Mouse (Mus musculus) heart, postnatal 0 days (tissue): ENCODE data around the gene Mcts2. TPM values are rescaled to one million over a fixed set of nuclear protein-coding genes. Genes with fewer than 3 reads are reported as not detected.

Source experiments
- ATAC-seq: fragments of 200-750 bp; cut with Nextera tagmentation; 2 replicates; pipeline ENCODE4 v1.8.0; 2017; ENCODE audit warnings: low read depth, moderate number of reproducible peaks, moderate library complexity; ENCODE audit not compliant: insufficient read depth
- DNase-seq: peaks from one replicate; pipeline ENCODE4 v3.0.0-alpha.2; 2016; ENCODE audit warnings: low spot score
- H3K27ac ChIP-seq: fragments of 300-500 bp; sonication (generic); 2 replicates; pipeline ENCODE4 v1.5.1; 2014; ENCODE audit warnings: low read depth, mild to moderate bottlenecking
- H3K27me3 ChIP-seq: fragments of 300-500 bp; sonication (generic); 2 replicates; pipeline ENCODE4 v1.6.1; 2014; ENCODE audit warnings: low read length, mixed read lengths; ENCODE audit not compliant: control insufficient read depth, insufficient read depth
- H3K36me3 ChIP-seq: fragments of 300-500 bp; sonication (generic); replicated peaks from 2 replicates; pipeline ENCODE4 v1.6.1; 2014; ENCODE audit warnings: low read length, mixed read lengths; ENCODE audit not compliant: control insufficient read depth, insufficient read depth
- H3K4me1 ChIP-seq: fragments of 300-500 bp; sonication (generic); 2 replicates; pipeline ENCODE4 v1.6.1; 2014; ENCODE audit warnings: antibody characterized with exemption; ENCODE audit not compliant: control insufficient read depth, insufficient read depth
- H3K4me2 ChIP-seq: fragments of 300-500 bp; sonication (generic); 2 replicates; pipeline ENCODE4 v1.6.1; 2014; ENCODE audit warnings: low read depth, mild to moderate bottlenecking, low read length, moderate library complexity
- H3K4me3 ChIP-seq: fragments of 300-500 bp; sonication (generic); 2 replicates; pipeline ENCODE4 v1.5.1; 2014; ENCODE audit warnings: low read depth, low read length
- H3K9ac ChIP-seq: fragments of 300-500 bp; sonication (generic); replicated peaks from 2 replicates; pipeline ENCODE4 v1.6.1; 2014; ENCODE audit warnings: low read depth, low read length, mixed read lengths
- H3K9me3 ChIP-seq: fragments of 300-500 bp; sonication (generic); replicated peaks from 2 replicates; pipeline ENCODE4 v1.6.1; 2016; ENCODE audit warnings: low read length; ENCODE audit not compliant: control insufficient read depth
- CTCF ChIP-seq: IDR thresholded peaks from 2 replicates; pipeline ENCODE4 v1.5.1; 2016; ENCODE audit warnings: antibody characterized with exemption, control low read depth, low read depth
- EP300 ChIP-seq: IDR thresholded peaks from 2 replicates; pipeline ENCODE4 v1.6.1; 2016; ENCODE audit warnings: antibody characterized with exemption, low read depth
- WGBS: fragments of 180-500 bp; shearing (Covaris S2); extraction: QIAGEN DNeasy Blood & Tissue Kit; methylation state at CpG from one replicate; pipeline ENCODE4 v1.1.7; 2014; 5-methylcytosine and 5-hydroxymethylcytosine counted together
- polyA plus RNA-seq: library from polyadenylated mRNA; unstranded; fragments of >200 nt; fragmentation: Nextera tagmentation; extraction: Ambion mirVana; gene quantifications from 2 replicates; pipeline ENCODE4 v1.2.1, GENCODE M21; 2015
- total RNA-seq: library from RNA; depleted of rRNA; stranded (reverse); fragments of >200 nt; gene quantifications from 2 replicates; pipeline ENCODE4 v1.2.3, GENCODE M21; 2014; ENCODE audit warnings: low replicate concordance

Gene Mcts2
- total and polyA plus RNA-seq, 2 experiments from 2014 or later: 6.5 to 31.6 TPM

DNA sequence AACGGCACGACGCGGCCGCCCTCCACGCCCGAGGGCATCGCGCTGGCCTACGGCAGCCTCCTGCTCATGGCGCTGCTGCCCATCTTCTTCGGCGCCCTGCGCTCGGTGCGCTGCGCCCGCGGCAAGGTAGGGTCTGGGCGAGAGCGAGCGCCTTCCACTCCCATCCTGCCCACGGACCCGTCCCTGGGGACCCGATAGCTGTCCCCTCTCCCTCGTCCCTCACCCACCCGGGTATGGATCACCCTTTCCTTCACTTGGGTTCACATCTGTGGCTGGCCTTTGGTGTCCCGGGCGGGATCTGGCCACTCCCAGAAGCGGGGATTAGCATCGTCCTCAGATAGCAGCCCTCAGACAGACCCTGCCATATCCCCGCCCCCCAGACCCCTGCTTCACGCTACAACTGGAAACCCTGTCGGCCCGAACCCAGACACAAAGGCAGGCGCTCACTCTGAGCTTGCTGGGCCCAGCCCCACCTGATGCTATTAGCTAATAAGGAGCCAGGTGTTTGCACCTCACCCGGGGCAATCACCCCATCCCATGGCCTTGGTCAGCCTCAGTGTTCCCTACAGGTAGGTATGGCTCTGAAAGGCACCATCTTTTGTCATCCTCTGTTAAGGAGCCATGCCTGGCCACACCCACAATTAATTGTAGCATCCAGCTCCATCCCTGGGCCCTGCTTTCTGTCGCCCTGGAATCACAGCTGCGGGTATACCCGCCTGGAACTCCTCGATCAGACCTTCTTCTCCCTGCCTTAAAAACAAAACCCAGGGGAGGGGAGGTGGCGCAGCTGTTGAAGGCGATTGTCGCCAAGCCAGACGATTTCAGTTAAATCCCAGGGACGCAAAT lies 17.0 kb upstream of the Mcts2 start:
- TF ChIP-seq CTCF (no peak), EP300 (no peak)
- DNase-seq (no peak), ATAC-seq (peak; percentile 62)
- no peaks in the 10 kb centered on the region for H3K9me3 ChIP-seq
- 1% methylated on average over 46 of the region's 46 CpGs for WGBS
- H3K4me1 ChIP-seq: peaks cover 25% of the 10 kb centered on the region
- H3K27ac ChIP-seq: peak overlapping the region; percentile 87
- H3K36me3 ChIP-seq: no peaks in the 10 kb centered on the region; the same call in 1 of the 2 replicates
- H3K4me3 ChIP-seq: peak overlapping the region; percentile 86
- H3K27me3 ChIP-seq: no peaks in the 10 kb centered on the region
- H3K4me2 ChIP-seq: peak overlapping the region; percentile 89
- peak overlapping the region; percentile 76 for H3K9ac ChIP-seq

- H3K4me1 ChIP-seq: peaks cover 25% of the 10 kb centered on the region
- DNase-seq: no peak
Measured at GRCm38 (mm10) chr2:152670983-152671641, 15.7 kb upstream of the Mcts2 start.

DNA sequence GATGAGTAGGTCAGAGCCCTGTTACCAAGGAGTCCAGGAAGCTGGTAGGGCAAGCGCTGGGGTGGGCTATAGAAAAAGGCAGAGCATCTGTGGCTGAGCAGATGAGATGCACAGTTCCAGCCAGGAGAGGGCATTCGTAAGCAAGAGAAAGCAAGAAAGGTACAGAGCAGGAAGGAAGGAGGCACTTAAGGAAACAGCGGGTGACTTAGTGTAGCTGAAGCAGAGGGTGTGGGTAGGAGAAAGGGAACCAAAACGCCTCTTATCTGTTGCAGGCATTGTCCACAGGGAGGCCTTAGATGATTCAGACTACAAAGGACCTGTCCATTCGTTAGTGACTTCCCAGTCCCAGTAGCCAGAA lies 15.2 kb upstream of the Mcts2 start:
- Histone ChIP-seq H3K36me3 (peaks cover 17% of the 10 kb centered on the region), H3K4me1 (peaks cover 25% of the 10 kb centered on the region), H3K27me3 (no peaks in the 10 kb centered on the region), H3K4me2 (peak overlapping the region; percentile 89), H3K27ac (peak overlapping the region; percentile 37; the same call in 1 of the 2 replicates), H3K9ac (peak overlapping the region; percentile 76), H3K9me3 (no peaks in the 10 kb centered on the region), H3K4me3 (peak overlapping the region; percentile 86)
- TF ChIP-seq EP300 (no peak), CTCF (peak; percentile 46)
- no peak for ATAC-seq
- DNase-seq: peak; percentile 39
- 19% methylated on average over 5 of the region's 5 CpGs for WGBS

More at GRCm38 (mm10) chr2:152670983-152671641, 15.7 kb upstream of the Mcts2 start:
- peak overlapping the region; percentile 89 for H3K4me2 ChIP-seq
- ATAC-seq: no peak
- no peak for TF ChIP-seq EP300
- peak overlapping the region; percentile 86 for H3K4me3 ChIP-seq
- peak overlapping the region; percentile 37; the same call in 1 of the 2 replicates for H3K27ac ChIP-seq
- H3K9ac ChIP-seq: peak overlapping the region; percentile 76
- 35% methylated on average over 9 of the region's 9 CpGs for WGBS
- H3K36me3 ChIP-seq: peaks cover 12% of the 10 kb centered on the region
- no peaks in the 10 kb centered on the region for H3K27me3 ChIP-seq
- H3K9me3 ChIP-seq: no peaks in the 10 kb centered on the region

DNA sequence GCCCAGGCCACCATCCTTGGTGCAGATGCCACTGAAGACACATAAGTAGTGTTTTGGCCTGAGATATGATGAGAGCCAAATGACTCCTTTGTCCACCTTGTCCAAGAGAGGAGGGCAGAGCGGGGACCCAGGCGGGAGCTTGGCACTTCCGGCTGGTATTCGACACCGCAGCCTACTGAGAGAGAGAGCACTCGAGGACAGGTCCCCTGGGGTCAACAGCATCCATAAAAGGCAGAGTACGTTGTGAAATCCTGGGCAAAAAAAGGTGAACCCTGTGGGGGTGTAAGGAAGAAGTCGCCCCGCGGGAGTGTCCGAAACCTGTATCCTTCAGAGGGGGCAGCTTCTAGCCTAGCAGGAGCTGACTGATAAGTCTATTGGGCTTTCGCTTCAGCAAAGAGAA lies 14.7 kb upstream of the Mcts2 start:
- Histone ChIP-seq H3K4me2 (peak overlapping the region; percentile 89; the same call in 1 of the 2 replicates), H3K27me3 (no peaks in the 10 kb centered on the region), H3K36me3 (peaks cover 21% of the 10 kb centered on the region), H3K27ac (no peak overlapping the region), H3K9me3 (no peaks in the 10 kb centered on the region), H3K4me1 (peaks cover 25% of the 10 kb centered on the region), H3K9ac (no peak overlapping the region), H3K4me3 (no peak overlapping the region)
- no peak for ATAC-seq
- 80% methylated on average over 12 of the region's 12 CpGs for WGBS
- TF ChIP-seq EP300 (no peak), CTCF (no peak)
- DNase-seq: no peak

- WGBS: 66% methylated on average over 11 of the region's 11 CpGs
- no peak for DNase-seq
- Histone ChIP-seq H3K9ac (no peak overlapping the region), H3K9me3 (no peaks in the 10 kb centered on the region), H3K4me3 (no peak overlapping the region), H3K27me3 (no peaks in the 10 kb centered on the region), H3K36me3 (peaks cover 37% of the 10 kb centered on the region), H3K27ac (no peak overlapping the region), H3K4me1 (peaks cover 25% of the 10 kb centered on the region), H3K4me2 (no peak overlapping the region)
- no peak for TF ChIP-seq CTCF
- no peak for TF ChIP-seq EP300
- no peak for ATAC-seq
Measured at GRCm38 (mm10) chr2:152674148-152674547, 12.7 kb upstream of the Mcts2 start.
